ENCODE assay signal across 8 mouse cellular contexts in genomic region chr10:80947802-80948201, GRCm38 (mm10). TPM values are rescaled to one million over a fixed set of nuclear protein-coding genes. Genes with fewer than 3 reads are reported as not detected.
DNase-seq lines count a peak whose midpoint lies in the region; ATAC-seq and TF ChIP-seq lines count a peak whose summit lies in the region.
"Had no signal": no experiment of that assay in that cellular context is flagged by ENCODE, and none has a peak within 500 bp of the region (broad histone marks: within the 10 kb centered on the region; RNA-seq: fewer than 3 reads in every experiment).

No protein-coding gene starts in this region.

- TF ChIP-seq POLR2A in lung, adult 2 months (IDR thresholded peaks at IDR 0.05; ENCODE audit: borderline replicate concordance, extremely low read depth, low read depth, low read length) = no peak
- no peak for TF ChIP-seq POLR2A in small intestine, adult 2 months (IDR thresholded peaks at IDR 0.05; ENCODE audit: low read depth, low read length)

- no peak for TF ChIP-seq CTCF in lung, adult 2 months (IDR thresholded peaks at IDR 0.05; ENCODE audit: insufficient read depth, low read length)
- no peak for TF ChIP-seq CTCF in small intestine, adult 2 months (IDR thresholded peaks at IDR 0.05; ENCODE audit: extremely low read depth, insufficient read length, insufficient replicate concordance, low read depth, low read length)
- TF ChIP-seq CTCF in layer of hippocampus, adult 2 months (conservative IDR thresholded peaks at IDR 0.05) = no peak

- no peaks in the 10 kb centered on the region for H3K27me3 ChIP-seq in lung, embryonic 15.5 days
- H3K27me3 ChIP-seq in small intestine, adult 2 months (ENCODE audit: control insufficient read depth, insufficient read depth, low read length) = no peaks in the 10 kb centered on the region

- DNase-seq in lung, adult 2 months = no peak
- DNase-seq in heart, postnatal 4 days = peak; percentile 69
- DNase-seq in layer of hippocampus, adult 2 months (ENCODE audit: low spot score in 2 of 2) = no peak
- no peak for DNase-seq in spleen, adult 12 weeks (ENCODE audit: low spot score)
- DNase-seq: thymus, postnatal 4 days had no signal

- peak overlapping the region; percentile 65 for H3K27ac ChIP-seq in lung, embryonic 15.5 days
- 0 out of 2 replicates have a peak overlapping the region, but pooled peaks have one; percentile 15 for H3K27ac ChIP-seq in brown adipose tissue, adult 24 weeks (replicated peaks; ENCODE audit: low read depth, low read length)
- peak overlapping the region; percentile 30; the same call in 1 of the 2 replicates for H3K27ac ChIP-seq in small intestine, adult 2 months (ENCODE audit: insufficient read depth, low read depth, low read length)
- no peak overlapping the region for H3K27ac ChIP-seq in layer of hippocampus, adult 2 months

- H3K36me3 ChIP-seq in lung, embryonic 15.5 days = no peaks in the 10 kb centered on the region
- no peaks in the 10 kb centered on the region for H3K36me3 ChIP-seq in small intestine, adult 2 months (ENCODE audit: control insufficient read depth, insufficient read depth, low read length)

- H3K9ac ChIP-seq in lung, embryonic 15.5 days = no peak overlapping the region

- 10% methylated on average over 2 of the region's 2 CpGs for WGBS in lung, embryonic 15.5 days
- 36% methylated on average over 2 of the region's 2 CpGs for WGBS in lung, adult 2 months
- WGBS in small intestine, adult 2 months = 12% methylated on average over 2 of the region's 2 CpGs

- no peak overlapping the region for H3K4me3 ChIP-seq in lung, embryonic 15.5 days
- H3K4me3 ChIP-seq in lung, adult 2 months (replicated peaks; ENCODE audit: extremely low read depth, low read depth, low read length) = no peak overlapping the region
- no peak overlapping the region for H3K4me3 ChIP-seq in brown adipose tissue, adult 24 weeks (ENCODE audit: insufficient read depth, low read depth, low read length)
- no peak overlapping the region for H3K4me3 ChIP-seq in small intestine, adult 2 months (ENCODE audit: low read depth, low read length)
- no peak overlapping the region for H3K4me3 ChIP-seq in layer of hippocampus, adult 2 months

- H3K9me3 ChIP-seq in lung, embryonic 15.5 days = no peaks in the 10 kb centered on the region

- peaks cover 30% of the 10 kb centered on the region for H3K4me1 ChIP-seq in lung, embryonic 15.5 days
- H3K4me1 ChIP-seq in lung, adult 2 months (ENCODE audit: control insufficient read depth, insufficient read depth, low read length) = peaks cover 16% of the 10 kb centered on the region
- peaks cover 13% of the 10 kb centered on the region; the same call in 1 of the 2 replicates for H3K4me1 ChIP-seq in brown adipose tissue, adult 24 weeks (ENCODE audit: control insufficient read depth, insufficient read depth, insufficient read length, low read length)
- H3K4me1 ChIP-seq in small intestine, adult 2 months (ENCODE audit: control insufficient read depth, insufficient read depth, insufficient read length, low read length) = peaks cover 25% of the 10 kb centered on the region

- no peak for ATAC-seq in lung, embryonic 15.5 days (ENCODE audit: borderline replicate concordance, extremely low read depth, low FRiP score, low TSS enrichment)

- H3K4me2 ChIP-seq in lung, embryonic 15.5 days = no peak overlapping the region

RNA-seq across cellular contexts. Expression of gene Gadd45b, which starts 17.9 kb away (rescaled TPM):
- polyA plus RNA-seq in lung, embryonic 15.5 days (2015; fragmentation: Nextera tagmentation; extraction: Ambion mirVana) = 42.7 and 42.9 TPM in 2 replicates
- 103 and 120 TPM in 2 replicates for polyA plus RNA-seq in lung, adult 2 months (2012; rRNA removed)
- 7.2 and 10.3 TPM in 2 replicates for polyA plus RNA-seq in brown adipose tissue, adult 24 weeks (2012; ENCODE audit: insufficient read depth, insufficient read length, missing spikeins)
- 1 to 10 TPM; 6.4 to 9.5 TPM for total RNA-seq in heart, postnatal 4 days (2021)
- polyA plus RNA-seq in small intestine, adult 2 months (2012; rRNA removed) = 16.2 and 29.7 TPM in 2 replicates
- 10 to 100 TPM; 17.0 to 17.5 TPM for total RNA-seq in layer of hippocampus, adult 2 months (2021)

RNA-seq across cellular contexts. Expression of gene Lmnb2, which starts 29.8 kb away (rescaled TPM):
- 55.8 and 60.4 TPM in 2 replicates for polyA plus RNA-seq in lung, embryonic 15.5 days (2015; fragmentation: Nextera tagmentation; extraction: Ambion mirVana)
- 9.4 and 11.3 TPM in 2 replicates for polyA plus RNA-seq in lung, adult 2 months (2012; rRNA removed)
- 1.9 and 4.9 TPM in 2 replicates for polyA plus RNA-seq in brown adipose tissue, adult 24 weeks (2012; ENCODE audit: insufficient read depth, insufficient read length, missing spikeins)
- total RNA-seq in heart, postnatal 4 days (2021) = 10 to 100 TPM; 15.5 to 17.2 TPM
- polyA plus RNA-seq in small intestine, adult 2 months (2012; rRNA removed) = 14.5 and 29.2 TPM in 2 replicates
- total RNA-seq in layer of hippocampus, adult 2 months (2021) = 10 to 100 TPM; 20.8 to 21.9 TPM

RNA-seq across cellular contexts. Expression of gene Timm13, which starts 47.0 kb away (rescaled TPM):
- polyA plus RNA-seq in lung, embryonic 15.5 days (2015; fragmentation: Nextera tagmentation; extraction: Ambion mirVana) = 305 and 307 TPM in 2 replicates
- 157 and 196 TPM in 2 replicates for polyA plus RNA-seq in lung, adult 2 months (2012; rRNA removed)
- 319 and 342 TPM in 2 replicates for polyA plus RNA-seq in brown adipose tissue, adult 24 weeks (2012; ENCODE audit: insufficient read depth, insufficient read length, missing spikeins)
- 100 to 1,000 TPM; 162 to 169 TPM for total RNA-seq in heart, postnatal 4 days (2021)
- 132 and 250 TPM in 2 replicates for polyA plus RNA-seq in small intestine, adult 2 months (2012; rRNA removed)
- total RNA-seq in layer of hippocampus, adult 2 months (2021) = 100 to 1,000 TPM; 134 to 145 TPM
